12 mouse cellular contexts compared by ENCODE assay signal in genomic region chr2:144128038-144128402, GRCm38 (mm10).
DNase-seq lines count a peak whose midpoint lies in the region; ATAC-seq and TF ChIP-seq lines count a peak whose summit lies in the region.
"Had no signal": no experiment of that assay in that cellular context is flagged by ENCODE, and none has a peak within 500 bp of the region (broad histone marks: within the 10 kb centered on the region; RNA-seq: fewer than 3 reads in every experiment).

No protein-coding gene starts in this region.

- 0 out of 2 replicates have a peak, but pooled peaks cover 3% of the 10 kb centered on the region for H3K4me1 ChIP-seq in midbrain, postnatal 0 days (ENCODE audit: insufficient read depth, low read length)
- H3K4me1 ChIP-seq in midbrain, embryonic 15.5 days: no peaks in the 10 kb centered on the region
- no peaks in the 10 kb centered on the region for H3K4me1 ChIP-seq in hindbrain, embryonic 14.5 days (replicated peaks; ENCODE audit: control insufficient read depth, insufficient read depth, low read length)
- 0 out of 2 replicates have a peak, but pooled peaks cover 3% of the 10 kb centered on the region for H3K4me1 ChIP-seq in kidney, embryonic 14.5 days (ENCODE audit: control insufficient read depth, insufficient read depth, low read length)
- H3K4me1 ChIP-seq in neural tube, embryonic 15.5 days: peaks cover 9% of the 10 kb centered on the region

- WGBS in midbrain, postnatal 0 days: 83% methylated on average over 3 of the region's 3 CpGs
- 75% methylated on average over 3 of the region's 3 CpGs for WGBS in midbrain, embryonic 15.5 days
- 76% methylated on average over 3 of the region's 3 CpGs for WGBS in hindbrain, embryonic 14.5 days
- 73% methylated on average over 3 of the region's 3 CpGs for WGBS in kidney, embryonic 14.5 days
- 51% methylated on average over 3 of the region's 3 CpGs for WGBS in neural tube, embryonic 15.5 days

- H3K27ac ChIP-seq in midbrain, postnatal 0 days (ENCODE audit: low read depth, low read length): no peak overlapping the region
- no peak overlapping the region for H3K27ac ChIP-seq in midbrain, embryonic 15.5 days
- no peak overlapping the region for H3K27ac ChIP-seq in hindbrain, embryonic 14.5 days
- no peak overlapping the region for H3K27ac ChIP-seq in kidney, embryonic 14.5 days (ENCODE audit: low read depth, low read length)
- H3K27ac ChIP-seq in neural tube, embryonic 15.5 days (replicated peaks): peak overlapping the region; percentile 48; the same call in 1 of the 2 replicates
- H3K27ac ChIP-seq in gastrocnemius, adult 2 months: no peak overlapping the region
- H3K27ac ChIP-seq: embryonic facial prominence, embryonic 15.5 days; liver, embryonic 14.5 days had no signal

- DNase-seq in midbrain, postnatal 0 days (ENCODE audit: low spot score): peak; percentile 44
- no peak for DNase-seq in hindbrain, embryonic 14.5 days (ENCODE audit: low spot score)
- no peak for DNase-seq in gastrocnemius, adult 2 months
- DNase-seq: adrenal gland, postnatal 36 days; lung, postnatal 14 days; right cerebral cortex, postnatal 14 days had no signal

- no peak overlapping the region for H3K9ac ChIP-seq in midbrain, postnatal 0 days (replicated peaks; ENCODE audit: low read length, poor library complexity, severe bottlenecking)
- H3K9ac ChIP-seq in midbrain, embryonic 15.5 days: no peak overlapping the region
- H3K9ac ChIP-seq in hindbrain, embryonic 14.5 days: no peak overlapping the region
- no peak overlapping the region for H3K9ac ChIP-seq in kidney, embryonic 14.5 days (ENCODE audit: low read depth, low read length)
- H3K9ac ChIP-seq in neural tube, embryonic 15.5 days (replicated peaks): no peak overlapping the region
- H3K9ac ChIP-seq: embryonic facial prominence, embryonic 15.5 days; liver, embryonic 14.5 days had no signal

- H3K27me3 ChIP-seq in midbrain, postnatal 0 days (ENCODE audit: insufficient read depth, low read length): no peaks in the 10 kb centered on the region
- no peaks in the 10 kb centered on the region for H3K27me3 ChIP-seq in midbrain, embryonic 15.5 days (replicated peaks)
- H3K27me3 ChIP-seq in hindbrain, embryonic 14.5 days (ENCODE audit: control insufficient read depth, insufficient read depth, low read length): no peaks in the 10 kb centered on the region
- H3K27me3 ChIP-seq in kidney, embryonic 14.5 days (ENCODE audit: control insufficient read depth, insufficient read depth, low read length): no peaks in the 10 kb centered on the region
- no peaks in the 10 kb centered on the region for H3K27me3 ChIP-seq in neural tube, embryonic 15.5 days (replicated peaks)
- H3K27me3 ChIP-seq: embryonic facial prominence, embryonic 15.5 days had no signal

- no peak for ATAC-seq in midbrain, postnatal 0 days (ENCODE audit: low FRiP score)
- no peak for ATAC-seq in midbrain, embryonic 15.5 days (replicated peaks)
- ATAC-seq in hindbrain, embryonic 14.5 days (ENCODE audit: low FRiP score): peak; percentile 64
- peak; percentile 44; the same call in 1 of the 2 replicates for ATAC-seq in kidney, embryonic 14.5 days (ENCODE audit: low FRiP score, low TSS enrichment)
- ATAC-seq in neural tube, embryonic 15.5 days (ENCODE audit: low FRiP score): peak; percentile 86
- no peak for ATAC-seq in megakaryocyte progenitor cell, adult 5-6 weeks (replicated peaks; ENCODE audit: poor library complexity)

- intact Hi-C loops in gastrocnemius, adult 2 months (cut with DNase I): no loop called here

- TF ChIP-seq CTCF in midbrain, postnatal 0 days (IDR thresholded peaks at IDR 0.05): no peak
- no peak for TF ChIP-seq CTCF in gastrocnemius, adult 2 months (IDR thresholded peaks at IDR 0.05)

- H3K4me2 ChIP-seq in midbrain, postnatal 0 days (ENCODE audit: low read depth, low read length, poor library complexity, severe bottlenecking): no peak overlapping the region
- H3K4me2 ChIP-seq in midbrain, embryonic 15.5 days: no peak overlapping the region
- H3K4me2 ChIP-seq in hindbrain, embryonic 14.5 days (replicated peaks): no peak overlapping the region
- no peak overlapping the region for H3K4me2 ChIP-seq in kidney, embryonic 14.5 days (replicated peaks; ENCODE audit: low read depth, low read length)
- H3K4me2 ChIP-seq in neural tube, embryonic 15.5 days: no peak overlapping the region
- H3K4me2 ChIP-seq: embryonic facial prominence, embryonic 15.5 days had no signal

- no peaks in the 10 kb centered on the region for H3K36me3 ChIP-seq in midbrain, postnatal 0 days (ENCODE audit: insufficient read depth, low read length)
- no peaks in the 10 kb centered on the region for H3K36me3 ChIP-seq in midbrain, embryonic 15.5 days (replicated peaks)
- no peaks in the 10 kb centered on the region for H3K36me3 ChIP-seq in hindbrain, embryonic 14.5 days (replicated peaks; ENCODE audit: control insufficient read depth, insufficient read depth)
- H3K36me3 ChIP-seq in kidney, embryonic 14.5 days (ENCODE audit: control insufficient read depth, insufficient read depth, low read length): no peaks in the 10 kb centered on the region
- H3K36me3 ChIP-seq in neural tube, embryonic 15.5 days: no peaks in the 10 kb centered on the region
- H3K36me3 ChIP-seq: embryonic facial prominence, embryonic 15.5 days had no signal

- no peaks in the 10 kb centered on the region for H3K9me3 ChIP-seq in midbrain, postnatal 0 days (ENCODE audit: low read length)
- no peaks in the 10 kb centered on the region for H3K9me3 ChIP-seq in midbrain, embryonic 15.5 days
- no peaks in the 10 kb centered on the region for H3K9me3 ChIP-seq in hindbrain, embryonic 14.5 days (ENCODE audit: control insufficient read depth, low read length)
- H3K9me3 ChIP-seq in kidney, embryonic 14.5 days (ENCODE audit: control insufficient read depth, low read length): no peaks in the 10 kb centered on the region
- H3K9me3 ChIP-seq in neural tube, embryonic 15.5 days (replicated peaks): no peaks in the 10 kb centered on the region
- H3K9me3 ChIP-seq: embryonic facial prominence, embryonic 15.5 days had no signal

- no peak overlapping the region for H3K4me3 ChIP-seq in midbrain, postnatal 0 days (ENCODE audit: low read depth, low read length)
- no peak overlapping the region for H3K4me3 ChIP-seq in midbrain, embryonic 15.5 days
- H3K4me3 ChIP-seq in hindbrain, embryonic 14.5 days (replicated peaks; ENCODE audit: low read length): no peak overlapping the region
- H3K4me3 ChIP-seq in kidney, embryonic 14.5 days (ENCODE audit: low read length): no peak overlapping the region
- H3K4me3 ChIP-seq in neural tube, embryonic 15.5 days (replicated peaks): no peak overlapping the region
- H3K4me3 ChIP-seq in gastrocnemius, adult 2 months: no peak overlapping the region
- H3K4me3 ChIP-seq: embryonic facial prominence, embryonic 15.5 days had no signal

Comparison
In these comparisons a context has a peak if more than half of its experiments do, and no peak if none do; other contexts are left out.
1. ATAC-seq: peak in hindbrain, embryonic 14.5 days (single experiment), kidney, embryonic 14.5 days (single experiment) and neural tube, embryonic 15.5 days (single experiment); none in midbrain, postnatal 0 days (single experiment), midbrain, embryonic 15.5 days (single experiment) and megakaryocyte progenitor cell, adult 5-6 weeks (single experiment).